Mouse (Mus musculus): ENCODE measurements around the gene Prpf6.

GRCm38 (mm10) chr2:181568272-181569008, 23.2 kb upstream of the Prpf6 start:
- TF ChIP-seq POLR2A (IDR thresholded peaks at IDR 0.05; ENCODE audit: borderline replicate concordance, insufficient read depth, low read length) (no peak), CTCF (IDR thresholded peaks at IDR 0.05; ENCODE audit: borderline replicate concordance, insufficient read depth, low read depth, low read length) (peak; percentile 57; the same call in 1 of the 2 replicates)
